Mouse (Mus musculus): ENCODE results near the gene Scfd2. TPM values are rescaled to one million over a fixed set of nuclear protein-coding genes. Genes with fewer than 3 reads are reported as not detected.

Gene Scfd2
- polyA plus RNA-seq, 1 experiment from 2014 or later, result 15.2 TPM

GRCm38 (mm10) chr5:74198446-74198845 is 333.1 kb downstream of the Scfd2 start:
- WGBS, result 56% methylated on average over 11 of the region's 11 CpGs
- H3K4me3 ChIP-seq (ENCODE audit: low read depth, low read length), result peak overlapping the region; percentile 6; the same call in 1 of the 2 replicates
- ATAC-seq (ENCODE audit: low FRiP score, low TSS enrichment) (no peak), DNase-seq (ENCODE audit: low spot score) (no peak)
- TF ChIP-seq EP300 (optimal IDR thresholded peaks at IDR 0.05), result no peak
- no peak for TF ChIP-seq CTCF (IDR thresholded peaks at IDR 0.05; ENCODE audit: low read depth)
- no peaks in the 10 kb centered on the region for H3K27me3 ChIP-seq (ENCODE audit: control insufficient read depth, insufficient read depth, low read length)
- H3K9me3 ChIP-seq (ENCODE audit: control insufficient read depth, low read length), result no peaks in the 10 kb centered on the region
- H3K36me3 ChIP-seq (ENCODE audit: control insufficient read depth, insufficient read depth, low read length), result peaks cover 16% of the 10 kb centered on the region; the same call in 1 of the 2 replicates
- H3K27ac ChIP-seq (replicated peaks), result peak overlapping the region; percentile 49; the same call in 1 of the 2 replicates
- no peak overlapping the region for H3K9ac ChIP-seq (ENCODE audit: low read length)
- H3K4me1 ChIP-seq (replicated peaks; ENCODE audit: control insufficient read depth, insufficient read depth), result peaks cover 7% of the 10 kb centered on the region
- H3K4me2 ChIP-seq (replicated peaks; ENCODE audit: low read depth), result peak overlapping the region; percentile 98

- peak overlapping the region; percentile 51 for H3K9ac ChIP-seq (ENCODE audit: low read length)
- ATAC-seq (ENCODE audit: low FRiP score, low TSS enrichment) (no peak), DNase-seq (ENCODE audit: low spot score) (no peak)
- H3K9me3 ChIP-seq (ENCODE audit: control insufficient read depth, low read length), result no peaks in the 10 kb centered on the region
- no peaks in the 10 kb centered on the region for H3K27me3 ChIP-seq (ENCODE audit: control insufficient read depth, insufficient read depth, low read length)
- WGBS, result 60% methylated on average over 22 of the region's 22 CpGs
- peaks cover 7% of the 10 kb centered on the region for H3K4me1 ChIP-seq (replicated peaks; ENCODE audit: control insufficient read depth, insufficient read depth)
- peak overlapping the region; percentile 96 for H3K4me3 ChIP-seq (ENCODE audit: low read depth, low read length)
- H3K27ac ChIP-seq (replicated peaks), result peak overlapping the region; percentile 49
- H3K36me3 ChIP-seq (ENCODE audit: control insufficient read depth, insufficient read depth, low read length), result peaks cover 16% of the 10 kb centered on the region; the same call in 1 of the 2 replicates
- TF ChIP-seq CTCF (IDR thresholded peaks at IDR 0.05; ENCODE audit: low read depth) (no peak), EP300 (optimal IDR thresholded peaks at IDR 0.05) (no peak)
- peak overlapping the region; percentile 98 for H3K4me2 ChIP-seq (replicated peaks; ENCODE audit: low read depth)
These were observed 333.8 kb downstream of the Scfd2 start for GRCm38 (mm10) chr5:74197541-74198330.

GRCm38 (mm10) chr5:74196307-74196618 is 335.3 kb downstream of the Scfd2 start:
- Histone ChIP-seq H3K9me3 (ENCODE audit: control insufficient read depth, low read length) (no peaks in the 10 kb centered on the region), H3K4me2 (replicated peaks; ENCODE audit: low read depth) (peak overlapping the region; percentile 98), H3K27me3 (ENCODE audit: control insufficient read depth, insufficient read depth, low read length) (no peaks in the 10 kb centered on the region), H3K4me1 (replicated peaks; ENCODE audit: control insufficient read depth, insufficient read depth) (peaks cover 7% of the 10 kb centered on the region), H3K9ac (ENCODE audit: low read length) (no peak overlapping the region; the same call in 1 of the 2 replicates), H3K36me3 (ENCODE audit: control insufficient read depth, insufficient read depth, low read length) (peaks cover 16% of the 10 kb centered on the region; the same call in 1 of the 2 replicates), H3K4me3 (ENCODE audit: low read depth, low read length) (peak overlapping the region; percentile 96), H3K27ac (replicated peaks) (no peak overlapping the region)
- 15% methylated on average over 4 of the region's 4 CpGs for WGBS
- TF ChIP-seq CTCF (IDR thresholded peaks at IDR 0.05; ENCODE audit: low read depth) (peak; percentile 48), EP300 (optimal IDR thresholded peaks at IDR 0.05) (no peak)
- no peak for ATAC-seq (ENCODE audit: low FRiP score, low TSS enrichment)
- DNase-seq (ENCODE audit: low spot score), result no peak

- WGBS, result 3% methylated on average over 27 of the region's 27 CpGs
- ATAC-seq (ENCODE audit: low FRiP score, low TSS enrichment) (peak; percentile 12), DNase-seq (ENCODE audit: low spot score) (peak; percentile 33)
- H3K36me3 ChIP-seq (ENCODE audit: control insufficient read depth, insufficient read depth, low read length), result peaks cover 16% of the 10 kb centered on the region; the same call in 1 of the 2 replicates
- no peaks in the 10 kb centered on the region for H3K9me3 ChIP-seq (ENCODE audit: control insufficient read depth, low read length)
- H3K4me2 ChIP-seq (replicated peaks; ENCODE audit: low read depth), result peak overlapping the region; percentile 98
- no peak for TF ChIP-seq CTCF (IDR thresholded peaks at IDR 0.05; ENCODE audit: low read depth)
- TF ChIP-seq EP300 (optimal IDR thresholded peaks at IDR 0.05), result no peak
- H3K27me3 ChIP-seq (ENCODE audit: control insufficient read depth, insufficient read depth, low read length), result no peaks in the 10 kb centered on the region
- H3K27ac ChIP-seq (replicated peaks), result peak overlapping the region; percentile 83
- H3K9ac ChIP-seq (ENCODE audit: low read length), result peak overlapping the region; percentile 93
- peak overlapping the region; percentile 96 for H3K4me3 ChIP-seq (ENCODE audit: low read depth, low read length)
- H3K4me1 ChIP-seq (replicated peaks; ENCODE audit: control insufficient read depth, insufficient read depth), result peaks cover 7% of the 10 kb centered on the region
These were observed 335.8 kb downstream of the Scfd2 start for GRCm38 (mm10) chr5:74195614-74196306.

- Histone ChIP-seq H3K27ac (replicated peaks) (peak within 1 kb of the TSS; percentile 83), H3K4me3 (ENCODE audit: low read depth, low read length) (peak within 1 kb of the TSS; percentile 96), H3K9me3 (ENCODE audit: control insufficient read depth, low read length) (no peaks in the 10 kb centered on the region), H3K9ac (ENCODE audit: low read length) (peak within 1 kb of the TSS; percentile 93), H3K4me1 (replicated peaks; ENCODE audit: control insufficient read depth, insufficient read depth) (peaks cover 7% of the 10 kb centered on the region), H3K36me3 (ENCODE audit: control insufficient read depth, insufficient read depth, low read length) (peaks cover 16% of the 10 kb centered on the region; the same call in 1 of the 2 replicates), H3K4me2 (replicated peaks; ENCODE audit: low read depth) (peak within 1 kb of the TSS; percentile 98), H3K27me3 (ENCODE audit: control insufficient read depth, insufficient read depth, low read length) (no peaks in the 10 kb centered on the region)
- ATAC-seq (ENCODE audit: low FRiP score, low TSS enrichment) (peak; percentile 96), DNase-seq (ENCODE audit: low spot score) (peak; percentile 95)
- TF ChIP-seq EP300 (optimal IDR thresholded peaks at IDR 0.05) (no peak), CTCF (IDR thresholded peaks at IDR 0.05; ENCODE audit: low read depth) (peak; percentile 65)
- under 1% methylated on average over 73 of the region's 82 CpGs for WGBS
These were observed 336.5 kb downstream of the Scfd2 start, which contains the start of gene Rasl11b for GRCm38 (mm10) chr5:74194841-74195613. Rasl11b (plus strand) TSS chr5:74195286.

All from stomach, postnatal 0 days (tissue).